ENCODE assay signal across 8 mouse cellular contexts in genomic region chr10:81174617-81175344, GRCm38 (mm10). TPM values are rescaled to one million over a fixed set of nuclear protein-coding genes. Genes with fewer than 3 reads are reported as not detected.
DNase-seq lines count a peak whose midpoint lies in the region; ATAC-seq lines count a peak whose summit lies in the region.

No protein-coding gene starts in this region.

- H3K4me2 ChIP-seq in intestine, embryonic 15.5 days (replicated peaks): peak overlapping the region; percentile 59

- DNase-seq in urinary bladder, adult 18-20 months (ENCODE audit: low spot score in 2 of 2): peak; percentile 75 to 82
- DNase-seq in urinary bladder, adult 2 months (ENCODE audit: low spot score): no peak
- peak; percentile 85 for DNase-seq in embryo, embryonic 11.5 days (ENCODE audit: low read depth, low spot score)
- DNase-seq in gastrocnemius, postnatal 36 days: peak; percentile 79 to 88
- DNase-seq in left cerebral cortex, postnatal 36 days (ENCODE audit: low spot score in 2 of 2): peak; percentile 86 to 88
- DNase-seq in mesoderm, embryonic 11.5 days (ENCODE audit: low read depth, low spot score): peak; percentile 94
- peak; percentile 80 for DNase-seq in right cerebral cortex, postnatal 25 days

- H3K27ac ChIP-seq in intestine, embryonic 15.5 days: peak overlapping the region; percentile 81

- peaks cover 39% of the 10 kb centered on the region for H3K4me1 ChIP-seq in intestine, embryonic 15.5 days (replicated peaks)

- WGBS in intestine, embryonic 15.5 days: 4% methylated on average over 29 of the region's 29 CpGs

- peaks cover 22% of the 10 kb centered on the region for H3K36me3 ChIP-seq in intestine, embryonic 15.5 days

- intact Hi-C loops in gastrocnemius, postnatal 36 days (cut with DNase I): loop anchor here (5.0 kb wide), 2 partner anchors 37 to 87 kb away; partner anchors contain the start of gene Zbtb7a
- intact Hi-C loops in left cerebral cortex, postnatal 36 days (cut with DNase I): loop anchor here (5.0 kb wide), 1 partner anchor 32 kb away; no protein-coding TSS in a partner anchor

- no peaks in the 10 kb centered on the region for H3K27me3 ChIP-seq in intestine, embryonic 15.5 days (replicated peaks)

- peak; percentile 58 for ATAC-seq in intestine, embryonic 15.5 days

- peak overlapping the region; percentile 28 for H3K4me3 ChIP-seq in intestine, embryonic 15.5 days (replicated peaks)

- H3K9ac ChIP-seq in intestine, embryonic 15.5 days: peak overlapping the region; percentile 16; the same call in 1 of the 2 replicates

- H3K9me3 ChIP-seq in intestine, embryonic 15.5 days: no peaks in the 10 kb centered on the region

RNA-seq across cellular contexts. Expression of gene Eef2, which starts 1.6 kb away (rescaled TPM):
- 1,109 and 1,486 TPM in 2 replicates for polyA plus RNA-seq in urinary bladder, adult 2 months (2012; rRNA removed)
- total RNA-seq in gastrocnemius, postnatal 36 days (2021): 100 to 1,000 TPM; 880 to 957 TPM
- 515 and 540 TPM in 2 replicates for polyA plus RNA-seq in intestine, embryonic 15.5 days (2015; fragmentation: Nextera tagmentation; extraction: Ambion mirVana)
- total RNA-seq in left cerebral cortex, postnatal 36 days (2021): 100 to 1,000 TPM; 857 to 954 TPM

RNA-seq across cellular contexts. Expression of gene Pias4, which starts 7.1 kb away (rescaled TPM):
- 12.5 and 17.9 TPM in 2 replicates for polyA plus RNA-seq in urinary bladder, adult 2 months (2012; rRNA removed)
- total RNA-seq in gastrocnemius, postnatal 36 days (2021): 10 to 100 TPM; 14.0 to 16.3 TPM
- polyA plus RNA-seq in intestine, embryonic 15.5 days (2015; fragmentation: Nextera tagmentation; extraction: Ambion mirVana): 47.2 and 58.4 TPM in 2 replicates
- 10 to 100 TPM; 26.7 to 31.8 TPM for total RNA-seq in left cerebral cortex, postnatal 36 days (2021)

RNA-seq across cellular contexts. Expression of gene Dapk3, which starts 8.0 kb away (rescaled TPM):
- polyA plus RNA-seq in urinary bladder, adult 2 months (2012; rRNA removed): 58.2 and 61.1 TPM in 2 replicates
- total RNA-seq in gastrocnemius, postnatal 36 days (2021): 10 to 100 TPM; 21.1 to 23.9 TPM
- polyA plus RNA-seq in intestine, embryonic 15.5 days (2015; fragmentation: Nextera tagmentation; extraction: Ambion mirVana): 56.6 and 62.7 TPM in 2 replicates
- 10 to 100 TPM; 75.0 to 76.4 TPM for total RNA-seq in left cerebral cortex, postnatal 36 days (2021)

RNA-seq across cellular contexts. Expression of gene 4930442H23Rik, which starts 8.9 kb away (rescaled TPM):
- not detected in 2 replicates for polyA plus RNA-seq in urinary bladder, adult 2 months (2012; rRNA removed)
- not detected for total RNA-seq in gastrocnemius, postnatal 36 days (2021)
- polyA plus RNA-seq in intestine, embryonic 15.5 days (2015; fragmentation: Nextera tagmentation; extraction: Ambion mirVana): 0.13 and 0.15 TPM in 2 replicates
- not detected for total RNA-seq in left cerebral cortex, postnatal 36 days (2021)

RNA-seq across cellular contexts. Expression of gene Nmrk2, which starts 27.1 kb away (rescaled TPM):
- polyA plus RNA-seq in urinary bladder, adult 2 months (2012; rRNA removed): not detected in 2 replicates
- 10 to 100 TPM; 44.9 to 76.8 TPM for total RNA-seq in gastrocnemius, postnatal 36 days (2021)
- 0.14 TPM in 1 of 2 replicates, not detected in the other for polyA plus RNA-seq in intestine, embryonic 15.5 days (2015; fragmentation: Nextera tagmentation; extraction: Ambion mirVana)
- total RNA-seq in left cerebral cortex, postnatal 36 days (2021): under 1 TPM in 1 of 2 experiments, not detected in 1; 0.34 TPM
